Mouse (Mus musculus) heart, adult 2 months (tissue): Measurements from ENCODE around the gene Pnma1. TPM values are rescaled to one million over a fixed set of nuclear protein-coding genes. Genes with fewer than 3 reads are reported as not detected.

ENCODE experiments used
- DNase-seq, 2 experiments: peaks; one replicate each; pipeline ENCODE4 v3.0.0; 2021
- H3K27ac ChIP-seq: fragments of 200-600 bp; 2 replicates; pipeline ENCODE4 v1.8.1; 2022
- H3K27me3 ChIP-seq: fragments of 200-500 bp; 2 replicates; pipeline ENCODE4 v1.6.1; 2012; ENCODE audit warnings: mild to moderate bottlenecking, low read length, inconsistent platforms, mixed read lengths; ENCODE audit not compliant: control insufficient read depth, insufficient read depth
- H3K36me3 ChIP-seq: fragments of 200-500 bp; 2 replicates; pipeline ENCODE4 v1.6.1; 2012; ENCODE audit warnings: low read length, inconsistent platforms; ENCODE audit not compliant: control insufficient read depth, insufficient read depth
- H3K4me1 ChIP-seq: fragments of 200-500 bp; 2 replicates; pipeline ENCODE4 v1.6.1; 2011; ENCODE audit warnings: low read length; ENCODE audit not compliant: control insufficient read depth, insufficient read depth
- H3K4me3 ChIP-seq: fragments of 200-600 bp; 2 replicates; pipeline ENCODE4 v1.8.1; 2022
- H3K79me2 ChIP-seq: fragments of 200-500 bp; replicated peaks from 2 replicates; pipeline ENCODE4 v1.6.1; 2012; ENCODE audit warnings: mild to moderate bottlenecking, inconsistent platforms, low read length, moderate library complexity, mixed read lengths; ENCODE audit not compliant: control insufficient read depth, insufficient read depth
- H3K9ac ChIP-seq: fragments of 200-500 bp; 2 replicates; pipeline ENCODE4 v1.6.1; 2012; ENCODE audit warnings: low read depth, mild to moderate bottlenecking, control low read depth, inconsistent platforms, low read length, mixed read lengths
- CTCF ChIP-seq: fragments of 200-600 bp; IDR thresholded peaks from 2 replicates; pipeline ENCODE4 v1.8.1; 2022; ENCODE audit warnings: antibody characterized with exemption, mild to moderate bottlenecking, moderate library complexity
- EP300 ChIP-seq: fragments of 200-500 bp; IDR thresholded peaks from 2 replicates; pipeline ENCODE4 v1.6.1; 2011; ENCODE audit warnings: low read depth, low read length, control low read depth; ENCODE audit not compliant: insufficient read depth
- POLR2A ChIP-seq: fragments of 200-500 bp; IDR thresholded peaks from 2 replicates; pipeline ENCODE4 v1.6.1; 2011; ENCODE audit warnings: mild to moderate bottlenecking, low read depth, low read length, control low read depth; ENCODE audit not compliant: insufficient read depth
- WGBS: fragments of 180-500 bp; shearing (Covaris S2); methylation state at CpG from one replicate; pipeline ENCODE4 v1.1.7; 2018; 5-methylcytosine and 5-hydroxymethylcytosine counted together
- intact Hi-C: fragments of 180-260 bp; cut with DNase I; formaldehyde crosslinking; loops from one replicate; pipeline ENCODE4 v1.15.1; 2025
- polyA plus RNA-seq: library from polyadenylated mRNA; depleted of rRNA; stranded (reverse); fragments of >200 nt; gene quantifications from 2 replicates; pipeline ENCODE4 v1.2.3, GENCODE M21; 2012
- total RNA-seq, 2 experiments: library from RNA; stranded (reverse); gene quantifications; 2 replicates each; pipeline ENCODE4 v1.2.3; 2021

Gene Pnma1
- total and polyA plus RNA-seq, 3 experiments, result 0.04 to 0.20 (median 0.10) TPM

- H3K9ac ChIP-seq, result peak overlapping the region; percentile 43
- H3K27ac ChIP-seq, result peak overlapping the region; percentile 84
- peaks cover 10% of the 10 kb centered on the region for H3K79me2 ChIP-seq
- TF ChIP-seq EP300 (0 out of 2 replicates have a peak, but pooled peaks have one; percentile 17), POLR2A (no peak), CTCF (no peak)
- 19% methylated on average over 13 of the region's 13 CpGs for WGBS
- peaks cover 53% of the 10 kb centered on the region for H3K4me1 ChIP-seq
- DNase-seq, result peak in 1 of 2 experiments; percentile 61
- peaks cover 2% of the 10 kb centered on the region; the same call in 1 of the 2 replicates for H3K36me3 ChIP-seq
- H3K4me3 ChIP-seq, result peak overlapping the region; percentile 48
- intact Hi-C loops, result no loop called here
- no peaks in the 10 kb centered on the region for H3K27me3 ChIP-seq
Measured at GRCm38 (mm10) chr12:84176126-84176769, 28.0 kb upstream of the Pnma1 start.

GRCm38 (mm10) chr12:84175659-84176061 lies 27.4 kb upstream of the Pnma1 start:
- peak; percentile 90 to 94 for DNase-seq
- H3K27me3 ChIP-seq, result no peaks in the 10 kb centered on the region
- H3K4me1 ChIP-seq, result peaks cover 49% of the 10 kb centered on the region
- H3K36me3 ChIP-seq, result peaks cover 2% of the 10 kb centered on the region; the same call in 1 of the 2 replicates
- peak overlapping the region; percentile 84 for H3K27ac ChIP-seq
- intact Hi-C loops, result no loop called here
- TF ChIP-seq CTCF (peak; percentile 25; the same call in 1 of the 2 replicates), EP300 (peak; percentile 73), POLR2A (peak; percentile 53; the same call in 1 of the 2 replicates)
- peak overlapping the region; percentile 43 for H3K9ac ChIP-seq
- WGBS, result under 1% methylated on average over 20 of the region's 20 CpGs
- peaks cover 10% of the 10 kb centered on the region for H3K79me2 ChIP-seq
- H3K4me3 ChIP-seq, result peak overlapping the region; percentile 48

DNA sequence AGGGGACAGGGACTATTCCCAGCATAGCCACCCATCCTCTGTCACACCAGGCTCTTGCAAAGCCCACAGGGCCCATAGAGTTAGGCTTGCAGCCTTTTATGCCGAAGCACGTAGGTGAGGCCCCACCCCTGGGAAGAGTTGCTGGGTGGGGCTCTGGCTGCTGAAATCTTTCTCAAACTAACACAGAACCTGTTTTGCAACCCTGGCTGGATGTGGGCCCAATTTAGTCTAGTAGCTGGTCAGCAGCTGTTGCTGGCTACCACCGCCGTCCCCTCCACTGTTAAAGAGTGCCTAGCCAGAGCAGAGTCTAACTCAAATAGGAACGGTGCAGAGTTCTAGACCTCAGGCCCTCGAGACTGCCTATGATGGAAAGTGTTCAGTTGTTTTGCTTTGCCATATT lies 26.6 kb upstream of the Pnma1 start:
- intact Hi-C loops, result loop anchor here (1.0 kb wide), 1 partner anchor 43 kb away; the partner anchor contains the start of gene Elmsan1
- Histone ChIP-seq H3K27ac (peak overlapping the region; percentile 84), H3K4me3 (peak overlapping the region; percentile 48), H3K36me3 (peaks cover 2% of the 10 kb centered on the region; the same call in 1 of the 2 replicates), H3K27me3 (no peaks in the 10 kb centered on the region), H3K9ac (0 out of 2 replicates have a peak overlapping the region, but pooled peaks have one; percentile 26), H3K4me1 (peaks cover 42% of the 10 kb centered on the region), H3K79me2 (peaks cover 10% of the 10 kb centered on the region)
- TF ChIP-seq POLR2A (no peak), CTCF (no peak), EP300 (no peak)
- 29% methylated on average over 6 of the region's 6 CpGs for WGBS
- peak; percentile 82 to 88 for DNase-seq

DNA sequence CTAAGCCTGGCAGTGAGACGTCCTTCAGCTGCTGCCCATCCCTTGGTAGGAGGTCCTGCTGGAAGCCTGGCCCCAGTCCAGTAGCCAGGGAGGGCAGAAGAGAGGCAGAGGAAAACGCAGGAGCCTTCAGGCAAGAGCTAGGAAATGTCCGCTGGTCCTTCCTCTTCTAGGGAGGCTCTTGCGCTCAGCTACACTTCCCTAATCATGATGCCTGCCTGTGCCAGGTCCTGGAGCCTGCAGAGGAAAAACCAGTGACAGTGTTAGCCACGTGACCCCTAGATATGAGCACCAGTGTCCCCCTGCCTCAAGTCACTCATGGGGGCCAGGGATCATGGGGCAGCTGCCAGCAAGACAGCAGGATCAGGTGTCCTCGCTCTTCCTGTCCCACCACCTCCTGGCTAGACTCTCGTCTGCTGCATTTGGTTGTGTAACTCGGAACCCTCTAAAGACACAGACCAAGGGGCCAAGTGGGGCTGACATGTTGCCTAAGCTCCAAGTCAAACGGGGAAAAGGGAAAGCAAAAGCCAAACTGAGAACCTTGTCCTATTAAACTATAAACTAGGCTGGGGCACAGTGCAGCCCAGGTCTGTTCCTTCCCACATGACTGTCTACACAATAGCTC lies 26.0 kb upstream of the Pnma1 start:
- H3K27me3 ChIP-seq, result no peaks in the 10 kb centered on the region
- H3K4me1 ChIP-seq, result peaks cover 40% of the 10 kb centered on the region
- H3K27ac ChIP-seq, result peak overlapping the region; percentile 84
- peaks cover 2% of the 10 kb centered on the region; the same call in 1 of the 2 replicates for H3K36me3 ChIP-seq
- 0 out of 2 replicates have a peak overlapping the region, but pooled peaks have one; percentile 10 for H3K9ac ChIP-seq
- TF ChIP-seq CTCF (no peak), EP300 (0 out of 2 replicates have a peak, but pooled peaks have one; percentile 31)
- peak in 1 of 2 experiments; percentile 67 for DNase-seq
- H3K79me2 ChIP-seq, result peaks cover 10% of the 10 kb centered on the region
- WGBS, result 27% methylated on average over 9 of the region's 9 CpGs
- H3K4me3 ChIP-seq, result no peak overlapping the region; the same call in 1 of the 2 replicates
- intact Hi-C loops, result loop anchor here (1.0 kb wide), 1 partner anchor 44 kb away; the partner anchor contains the start of gene Elmsan1

GRCm38 (mm10) chr12:84173309-84173915 lies 25.1 kb upstream of the Pnma1 start:
- 91% methylated on average over 13 of the region's 13 CpGs for WGBS
- DNase-seq, result no peak

More at GRCm38 (mm10) chr12:84173309-84173915, 25.1 kb upstream of the Pnma1 start:
- Histone ChIP-seq H3K27me3 (no peaks in the 10 kb centered on the region), H3K36me3 (peaks cover 2% of the 10 kb centered on the region; the same call in 1 of the 2 replicates), H3K4me3 (no peak overlapping the region), H3K9ac (no peak overlapping the region), H3K79me2 (peaks cover 10% of the 10 kb centered on the region), H3K27ac (peak overlapping the region; percentile 84), H3K4me1 (peaks cover 33% of the 10 kb centered on the region)
- TF ChIP-seq CTCF (no peak), EP300 (no peak), POLR2A (no peak)
- intact Hi-C loops, result no loop called here
